Mouse (Mus musculus): Measurements from ENCODE around the gene Gna15.

Gene Gna15

GRCm38 (mm10) chr10:81524051-81524605 lies at the start of gene Gna15:
Gene Gna15 (minus strand): TSS chr10:81524225.
- DNase-seq = no peak

GRCm38 (mm10) chr10:81572975-81573374 lies 49.0 kb upstream of the Gna15 start:
- peak in 1 of 2 experiments; percentile 54 for DNase-seq

GRCm38 (mm10) chr10:81572133-81572671 lies 48.2 kb upstream of the Gna15 start:
- DNase-seq = peak in 1 of 2 experiments; percentile 59

- DNase-seq = peak; percentile 100
These were observed 47.5 kb upstream of the Gna15 start for GRCm38 (mm10) chr10:81571501-81571876.

- DNase-seq = peak; percentile 97 to 99
These were observed 46.9 kb upstream of the Gna15 start for GRCm38 (mm10) chr10:81570831-81571500.

- DNase-seq = no peak
These were observed 46.3 kb upstream of the Gna15 start for GRCm38 (mm10) chr10:81570238-81570800.

- no peak for DNase-seq
These were observed 45.6 kb upstream of the Gna15 start for GRCm38 (mm10) chr10:81569507-81570237.

GRCm38 (mm10) chr10:81568381-81569191 lies 44.6 kb upstream of the Gna15 start:
- DNase-seq = peak in 1 of 2 experiments; percentile 67

GRCm38 (mm10) chr10:81565257-81566228 lies 41.5 kb upstream of the Gna15 start:
- no peak for DNase-seq

GRCm38 (mm10) chr10:81564734-81565133 lies 40.7 kb upstream of the Gna15 start:
- peak; percentile 65 to 80 for DNase-seq

- DNase-seq = peak; percentile 74 to 75
These were observed 40.2 kb upstream of the Gna15 start for GRCm38 (mm10) chr10:81564216-81564615.

GRCm38 (mm10) chr10:81563481-81563880 lies 39.5 kb upstream of the Gna15 start:
- DNase-seq = no peak

- no peak for DNase-seq
These were observed 38.4 kb upstream of the Gna15 start for GRCm38 (mm10) chr10:81562411-81562810.

- DNase-seq = no peak
These were observed 36.9 kb upstream of the Gna15 start for GRCm38 (mm10) chr10:81560719-81561459.

GRCm38 (mm10) chr10:81559627-81560539 lies 35.9 kb upstream of the Gna15 start:
- DNase-seq = peak; percentile 76 to 82

- DNase-seq = peak; percentile 85 to 89
These were observed 35.2 kb upstream of the Gna15 start, which contains the start of gene Aes for GRCm38 (mm10) chr10:81559163-81559626. Gene Aes (plus strand): TSS chr10:81559488.

- DNase-seq = no peak
These were observed 33.5 kb upstream of the Gna15 start for GRCm38 (mm10) chr10:81557491-81557890.

GRCm38 (mm10) chr10:81556282-81556681 lies 32.3 kb upstream of the Gna15 start:
- peak in 1 of 2 experiments; percentile 70 for DNase-seq
